Mouse (Mus musculus): Measurements from ENCODE around the gene Snx33.
A peak's percentile ranks its signal among the peaks of the same experiment; 100 is the strongest.
"Not testable (repeated sequence)": the region's sequence is repeated elsewhere in the genome, so short reads cannot be mapped to it uniquely, and the experiment has no call there.

Gene Snx33

DNA sequence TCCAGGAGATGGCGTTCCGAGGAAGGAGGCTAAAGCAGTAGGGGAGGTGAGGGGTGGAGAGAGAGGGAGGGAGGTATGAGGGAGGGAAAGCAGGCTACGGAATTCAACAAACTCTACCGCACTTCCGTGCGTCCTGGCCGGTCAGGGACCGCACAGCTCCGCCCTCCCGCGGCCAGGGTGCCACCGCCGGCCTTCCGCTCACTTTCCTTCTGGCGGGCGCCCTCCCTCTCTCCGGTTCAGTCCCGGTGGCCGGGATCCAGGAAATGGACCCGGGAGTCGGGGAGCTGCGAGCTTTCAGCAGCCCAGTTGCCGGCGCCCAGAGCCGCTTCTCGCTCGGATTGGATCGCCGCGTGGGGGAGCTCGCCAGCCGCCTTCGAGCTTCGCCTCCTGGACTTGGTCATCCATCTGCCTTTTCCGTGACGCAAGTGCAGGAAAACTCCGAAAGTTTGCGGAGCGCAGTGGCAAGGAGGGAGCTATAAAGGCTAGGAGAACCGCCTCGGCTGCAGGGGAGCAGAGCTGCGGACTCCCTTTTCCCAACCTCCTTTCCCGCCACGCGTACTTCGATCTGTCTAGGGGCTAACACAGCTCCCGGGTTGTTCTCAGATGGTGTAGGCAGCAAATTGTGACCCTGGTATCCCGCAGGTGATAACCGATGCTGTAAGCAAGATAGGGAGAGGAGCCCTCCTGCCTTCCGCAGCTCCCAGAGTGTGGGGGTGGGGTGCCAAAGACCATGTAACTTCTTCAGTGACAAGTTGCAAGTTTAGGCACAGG, at the start of gene Snx33:
Gene Snx33 (minus strand): TSS at position 331 of the 771 bp plus-strand sequence.
- DNase-seq (ENCODE audit: low read depth) = peak; percentile 97

DNA sequence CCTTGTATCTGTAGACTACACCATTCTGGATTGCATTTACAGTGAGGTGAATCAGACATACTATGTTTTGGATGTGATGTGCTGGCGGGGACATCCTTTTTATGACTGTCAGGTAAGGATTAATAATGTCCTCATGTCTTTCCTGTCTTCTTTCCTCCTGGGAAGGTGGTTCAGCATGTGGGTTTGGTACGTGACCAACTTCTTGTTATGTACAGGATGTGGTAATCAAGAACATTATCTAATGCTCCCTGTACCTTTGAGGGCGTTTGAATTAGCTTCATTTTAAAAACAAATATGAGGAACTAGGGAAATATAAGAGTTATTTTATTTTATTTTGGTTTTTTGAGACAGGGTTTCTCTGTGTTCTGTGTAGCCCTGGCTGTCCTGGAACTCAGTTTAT, 47.0 kb upstream of the Snx33 start:
- DNase-seq (ENCODE audit: low read depth) = no peak

- no peak for DNase-seq (ENCODE audit: low read depth)
Measured at GRCm38 (mm10) chr9:56973960-56974524, 45.9 kb upstream of the Snx33 start.

- no peak for DNase-seq (ENCODE audit: low read depth)
Measured at GRCm38 (mm10) chr9:56970158-56970557, 42.0 kb upstream of the Snx33 start.

- DNase-seq (ENCODE audit: low read depth) = no peak
Measured at GRCm38 (mm10) chr9:56961591-56961990, 33.4 kb upstream of the Snx33 start.

GRCm38 (mm10) chr9:56958689-56959088, 30.5 kb upstream of the Snx33 start:
- no peak for DNase-seq (ENCODE audit: low read depth)

GRCm38 (mm10) chr9:56956966-56957675, 28.9 kb upstream of the Snx33 start:
- peak; percentile 39 for DNase-seq (ENCODE audit: low read depth)

- no peak for DNase-seq (ENCODE audit: low read depth)
Measured at GRCm38 (mm10) chr9:56953562-56953961, 25.4 kb upstream of the Snx33 start.

DNA sequence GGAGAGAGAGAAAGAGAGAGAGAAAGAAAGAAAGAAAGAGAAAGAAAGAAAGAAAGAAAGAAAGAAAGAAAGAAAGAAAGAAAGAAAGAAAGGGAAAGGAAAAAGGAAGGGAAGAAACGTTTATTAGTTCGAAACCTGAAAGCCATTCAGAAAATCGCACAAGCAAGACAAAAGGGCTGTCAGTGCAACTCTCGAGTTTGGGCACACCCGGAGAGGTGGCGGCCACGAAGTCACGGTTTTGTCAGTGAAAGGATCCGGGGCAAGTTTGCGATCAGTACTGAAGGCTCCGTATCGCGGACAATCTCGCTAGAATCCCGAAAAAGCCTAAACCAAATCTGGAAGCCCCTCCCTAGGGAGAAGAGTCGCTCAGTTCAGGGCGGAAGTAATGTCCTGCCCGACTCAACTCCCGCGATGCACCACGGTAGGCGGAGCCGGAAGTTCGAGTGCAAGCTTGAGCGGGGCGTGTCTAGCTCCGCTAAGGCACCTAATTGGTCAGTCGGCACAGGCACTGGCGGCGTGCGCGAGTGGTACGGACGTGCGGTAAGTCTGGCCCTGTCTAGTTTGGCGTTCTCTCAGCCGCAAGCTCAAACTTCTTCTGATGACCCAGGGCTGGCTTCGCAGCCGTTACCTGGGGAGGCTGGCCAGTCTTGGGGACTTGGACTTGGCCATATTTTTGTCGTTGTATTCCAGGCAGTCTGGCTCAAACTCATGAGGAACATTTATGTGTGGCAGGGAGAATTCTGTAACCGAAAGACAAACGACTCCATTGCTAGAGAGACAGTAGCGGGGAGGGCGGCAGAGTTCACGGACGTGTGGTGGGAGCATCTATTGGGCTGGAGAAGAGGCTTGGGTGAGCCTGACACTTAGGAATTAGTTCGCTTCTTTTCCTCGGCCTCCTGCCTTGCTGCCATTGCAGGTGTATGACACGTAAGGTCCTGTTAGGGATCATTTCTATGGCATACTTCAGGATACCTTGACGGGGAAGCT, 22.5 kb upstream of the Snx33 start, which contains the start of gene Snupn:
Gene Snupn (plus strand): TSS at position 465 of the 987 bp plus-strand sequence.
- peak; percentile 98 for DNase-seq (ENCODE audit: low read depth)

- DNase-seq (ENCODE audit: low read depth) = peak; percentile 25
Measured at GRCm38 (mm10) chr9:56949767-56950166, 21.6 kb upstream of the Snx33 start.

- not testable (repeated sequence) for DNase-seq (ENCODE audit: low read depth)
Measured at GRCm38 (mm10) chr9:56948699-56949098, 20.5 kb upstream of the Snx33 start.

- DNase-seq (ENCODE audit: low read depth) = peak; percentile 83
Measured at GRCm38 (mm10) chr9:56947481-56947880, 19.3 kb upstream of the Snx33 start.

DNA sequence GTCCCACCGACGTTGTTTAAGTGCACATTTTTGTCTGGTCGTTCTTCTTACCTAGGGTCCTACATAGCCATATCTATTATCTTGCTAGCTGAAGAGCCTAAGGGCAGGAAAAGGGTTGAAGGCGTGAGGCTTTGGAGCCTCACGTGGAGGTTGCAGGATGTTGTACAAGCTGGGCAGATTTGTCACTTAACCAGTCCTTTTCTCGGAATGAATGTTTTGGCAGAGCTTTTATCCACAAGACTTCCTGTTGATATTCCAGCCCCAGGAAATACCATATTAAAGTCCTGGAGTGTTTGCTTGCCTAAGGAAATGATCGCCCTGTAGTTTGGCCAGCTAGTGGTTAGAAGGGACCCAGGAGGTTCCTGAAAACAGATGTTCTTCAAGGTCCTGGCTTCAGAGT, 10.2 kb upstream of the Snx33 start:
- DNase-seq (ENCODE audit: low read depth) = peak; percentile 50

GRCm38 (mm10) chr9:56937223-56938160, 9.3 kb upstream of the Snx33 start, which contains the start of gene Imp3:
Gene Imp3, plus strand, starts transcription at chr9:56937475.
- peak; percentile 93 for DNase-seq (ENCODE audit: low read depth)

- DNase-seq (ENCODE audit: low read depth) = no peak
Measured at GRCm38 (mm10) chr9:56936861-56937222, 8.7 kb upstream of the Snx33 start.

DNA sequence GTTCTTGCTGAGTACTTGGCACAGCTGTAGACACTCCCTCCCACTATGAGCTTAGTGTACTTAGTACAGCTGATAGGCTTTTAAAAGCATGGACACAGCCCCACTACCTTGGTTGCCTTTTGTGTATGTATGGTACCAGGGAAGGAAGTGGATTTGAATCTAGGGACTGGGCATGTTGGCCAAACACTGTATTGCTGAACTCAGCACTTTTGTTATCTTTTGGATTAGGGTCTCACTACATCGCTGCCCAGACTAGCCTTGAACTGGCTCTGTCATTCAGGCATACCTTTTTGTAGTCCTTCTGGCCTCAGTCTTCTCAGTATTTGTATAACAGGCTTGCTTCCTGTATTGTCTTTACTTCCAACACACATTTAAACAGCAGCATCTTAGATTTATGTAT, 2.4 kb upstream of the Snx33 start:
- no peak for DNase-seq (ENCODE audit: low read depth)

DNA sequence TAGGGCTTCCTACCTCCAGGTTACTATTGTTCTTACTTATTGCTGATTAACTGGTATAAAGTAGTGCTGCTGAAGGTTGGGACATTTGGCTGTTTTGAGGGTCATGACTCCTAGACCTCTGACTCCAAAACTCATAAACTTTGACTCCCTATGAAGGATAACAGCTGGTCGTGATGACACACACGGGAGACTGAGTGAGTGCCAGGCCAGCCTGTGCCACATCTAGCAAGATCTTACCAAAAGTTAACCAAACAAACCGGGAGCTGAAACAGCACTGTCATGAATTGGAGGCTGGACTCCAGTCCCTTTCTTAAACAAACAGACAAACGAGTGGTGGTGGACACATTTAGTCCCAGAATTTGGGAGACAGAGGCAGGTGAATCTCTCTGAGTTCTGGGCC, 1.3 kb upstream of the Snx33 start:
- DNase-seq (ENCODE audit: low read depth) = no peak

DNA sequence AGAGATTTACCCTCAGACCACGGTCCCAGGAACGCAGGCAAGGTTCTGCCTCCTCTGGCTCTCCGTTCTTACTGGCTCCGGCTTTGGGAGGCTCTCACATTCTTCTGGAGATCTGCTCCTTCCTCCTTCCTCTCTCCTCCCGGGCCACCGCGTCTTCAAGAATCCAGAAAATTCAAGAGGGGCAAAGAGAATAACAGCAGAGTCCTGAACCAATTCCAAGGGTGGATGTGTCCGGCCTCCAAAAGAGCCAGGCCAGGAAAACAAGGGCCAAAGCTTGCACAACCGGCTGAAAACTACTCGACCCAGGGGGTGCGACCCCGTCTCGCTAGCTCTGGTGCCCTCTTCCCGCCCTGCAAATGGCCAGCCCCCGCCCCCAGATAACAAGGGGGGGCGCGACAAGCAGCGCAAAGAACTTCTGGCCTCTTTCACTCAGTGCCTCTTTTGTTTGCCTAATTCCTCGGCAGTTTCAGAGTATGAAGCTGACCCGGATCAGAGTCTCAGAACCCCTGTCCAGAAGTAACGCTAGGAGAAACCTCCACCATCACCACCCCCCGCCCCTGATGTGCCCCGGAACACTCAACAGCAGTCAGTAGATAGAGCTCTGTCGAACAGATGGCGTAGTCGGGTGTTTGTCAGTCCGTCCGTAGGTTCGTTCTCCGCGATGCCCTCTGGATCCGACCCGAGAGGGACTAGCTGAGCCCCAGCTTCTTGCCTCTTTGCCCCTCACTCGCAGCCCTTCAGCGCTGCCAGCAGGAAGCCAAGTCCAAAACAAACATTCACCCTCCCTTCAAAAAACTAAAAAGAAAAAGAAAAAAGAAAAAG, 769 bp downstream of the Snx33 start:
- DNase-seq (ENCODE audit: low read depth) = peak; percentile 78

DNA sequence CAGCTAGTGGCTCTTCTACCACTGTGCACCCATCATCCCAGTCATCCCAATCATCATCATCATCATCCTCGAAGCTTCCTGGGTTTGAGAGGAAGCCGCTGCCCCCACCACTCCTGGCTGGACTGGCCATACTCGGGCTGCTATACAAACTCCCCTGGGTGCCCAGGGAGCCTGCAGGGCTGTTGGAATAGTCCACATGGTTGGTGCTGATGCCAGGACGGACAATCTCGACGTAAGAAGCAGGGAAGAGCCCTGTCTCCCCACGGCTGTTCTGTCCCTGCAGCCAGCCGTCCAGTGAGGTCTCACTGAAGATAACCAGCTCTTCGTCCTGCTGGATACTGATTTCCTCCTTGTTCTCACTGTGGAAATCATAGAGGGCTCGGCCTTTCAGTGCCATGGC, 1.8 kb downstream of the Snx33 start:
- no peak for DNase-seq (ENCODE audit: low read depth)

DNA sequence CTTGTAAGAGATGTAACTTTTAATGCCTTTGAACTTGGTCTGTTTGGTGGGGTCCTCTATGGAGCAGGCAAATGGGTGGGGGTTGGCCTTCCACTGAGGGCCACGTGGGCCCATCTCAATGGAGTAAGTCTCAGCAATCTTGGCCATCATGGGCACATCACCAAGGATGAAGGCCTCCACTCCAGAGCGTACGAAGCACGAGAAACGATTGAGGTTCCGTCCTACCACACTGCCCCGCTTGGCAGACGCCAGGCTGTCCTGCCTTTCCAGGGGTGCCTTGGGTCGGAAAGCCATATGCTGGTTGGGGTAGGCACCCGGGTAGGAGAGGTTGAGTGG, 2.2 kb downstream of the Snx33 start:
- no peak for DNase-seq (ENCODE audit: low read depth)
